Mouse (Mus musculus) heart, embryonic 11.5 days (tissue): ENCODE data around the gene Hist1h2bh. TPM values are rescaled to one million over a fixed set of nuclear protein-coding genes. Genes with fewer than 3 reads are reported as not detected.

Experiments used
- ATAC-seq: fragments of 200-750 bp; cut with Nextera tagmentation; replicated peaks from 2 replicates; pipeline ENCODE4 v1.8.0; 2017; ENCODE audit warnings: moderate library complexity; ENCODE audit not compliant: insufficient number of reproducible peaks, low FRiP score, low TSS enrichment
- H3K27ac ChIP-seq: fragments of 300-500 bp; sonication (generic); 2 replicates; pipeline ENCODE4 v1.5.1; 2014; ENCODE audit warnings: mild to moderate bottlenecking, low read depth, low read length
- H3K27me3 ChIP-seq: fragments of 300-500 bp; sonication (generic); 2 replicates; pipeline ENCODE4 v1.6.1; 2014; ENCODE audit warnings: mild to moderate bottlenecking, low read length, mixed read lengths; ENCODE audit not compliant: control insufficient read depth, insufficient read depth
- H3K36me3 ChIP-seq: fragments of 300-500 bp; sonication (generic); 2 replicates; pipeline ENCODE4 v1.6.1; 2014; ENCODE audit warnings: mild to moderate bottlenecking, low read length, moderate library complexity, mixed read lengths; ENCODE audit not compliant: control insufficient read depth, insufficient read depth
- H3K4me1 ChIP-seq: fragments of 300-500 bp; sonication (generic); 2 replicates; pipeline ENCODE4 v1.6.1; 2014; ENCODE audit warnings: low read length; ENCODE audit not compliant: control insufficient read depth, insufficient read depth
- H3K4me2 ChIP-seq: fragments of 300-500 bp; sonication (generic); 2 replicates; pipeline ENCODE4 v1.6.1; 2014; ENCODE audit warnings: mild to moderate bottlenecking, moderate library complexity
- H3K4me3 ChIP-seq: fragments of 300-500 bp; sonication (generic); 2 replicates; pipeline ENCODE4 v1.5.1; 2014; ENCODE audit warnings: low read depth, low read length
- H3K9ac ChIP-seq: fragments of 300-500 bp; sonication (generic); 2 replicates; pipeline ENCODE4 v1.6.1; 2014; ENCODE audit warnings: mild to moderate bottlenecking, low read depth, low read length, moderate library complexity
- H3K9me3 ChIP-seq: fragments of 300-500 bp; sonication (generic); replicated peaks from 2 replicates; pipeline ENCODE4 v1.6.1; 2016; ENCODE audit warnings: low read length; ENCODE audit not compliant: control insufficient read depth
- WGBS: fragments of 180-500 bp; shearing (Covaris S2); extraction: QIAGEN DNeasy Blood & Tissue Kit; methylation state at CpG from one replicate; pipeline ENCODE4 v1.1.7; 2014; ENCODE audit not compliant: insufficient replicate concordance; 5-methylcytosine and 5-hydroxymethylcytosine counted together
- polyA plus RNA-seq: library from polyadenylated mRNA; unstranded; fragments of >200 nt; fragmentation: Nextera tagmentation; extraction: Ambion mirVana; gene quantifications from 2 replicates; pipeline ENCODE4 v1.2.1, GENCODE M21; 2014

Gene Hist1h2bh
- polyA plus RNA-seq, 1 experiment from 2014 or later: 0.43 TPM

DNA sequence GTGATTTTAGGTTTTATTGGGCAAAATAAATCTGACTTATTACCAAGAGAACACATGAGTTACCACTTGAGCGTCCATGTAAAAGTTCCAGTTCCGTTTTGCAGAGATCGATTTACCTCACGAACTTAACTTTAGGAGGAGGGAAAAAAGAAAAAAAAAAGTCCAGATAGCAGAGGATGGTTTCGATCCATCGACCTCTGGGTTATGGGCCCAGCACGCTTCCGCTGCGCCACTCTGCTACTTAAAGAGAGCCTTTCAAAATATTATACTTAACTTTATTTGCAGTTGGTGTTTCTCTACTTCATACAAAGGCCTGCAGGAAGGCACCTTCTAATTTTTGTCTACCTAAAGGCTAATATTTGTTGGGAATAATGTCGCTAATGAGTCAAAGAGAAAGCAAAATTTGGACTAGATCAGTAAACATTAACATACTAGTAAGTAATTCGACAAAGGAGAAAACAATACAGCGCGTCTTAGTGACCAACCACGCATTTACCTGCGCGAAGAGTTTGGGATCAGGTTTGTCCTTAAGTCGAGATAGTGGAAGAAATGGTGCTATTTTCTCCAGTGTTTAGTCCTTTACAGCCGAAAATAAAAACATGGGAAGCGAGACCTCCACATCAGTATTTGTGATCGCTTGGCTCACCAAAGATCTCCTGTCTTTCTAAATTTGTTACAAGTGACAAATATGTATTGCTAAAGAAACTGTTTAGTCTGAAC, 12.9 kb downstream of the Hist1h2bh start:
- Histone ChIP-seq H3K4me1 (peaks cover 12% of the 10 kb centered on the region), H3K4me3 (peak overlapping the region; percentile 57), H3K9ac (peak overlapping the region; percentile 90), H3K27ac (peak overlapping the region; percentile 98), H3K9me3 (no peaks in the 10 kb centered on the region), H3K36me3 (no peaks in the 10 kb centered on the region), H3K4me2 (peak overlapping the region; percentile 65), H3K27me3 (no peaks in the 10 kb centered on the region)
- WGBS: under 1% methylated on average over 20 of the region's 20 CpGs
- no peak for ATAC-seq

DNA sequence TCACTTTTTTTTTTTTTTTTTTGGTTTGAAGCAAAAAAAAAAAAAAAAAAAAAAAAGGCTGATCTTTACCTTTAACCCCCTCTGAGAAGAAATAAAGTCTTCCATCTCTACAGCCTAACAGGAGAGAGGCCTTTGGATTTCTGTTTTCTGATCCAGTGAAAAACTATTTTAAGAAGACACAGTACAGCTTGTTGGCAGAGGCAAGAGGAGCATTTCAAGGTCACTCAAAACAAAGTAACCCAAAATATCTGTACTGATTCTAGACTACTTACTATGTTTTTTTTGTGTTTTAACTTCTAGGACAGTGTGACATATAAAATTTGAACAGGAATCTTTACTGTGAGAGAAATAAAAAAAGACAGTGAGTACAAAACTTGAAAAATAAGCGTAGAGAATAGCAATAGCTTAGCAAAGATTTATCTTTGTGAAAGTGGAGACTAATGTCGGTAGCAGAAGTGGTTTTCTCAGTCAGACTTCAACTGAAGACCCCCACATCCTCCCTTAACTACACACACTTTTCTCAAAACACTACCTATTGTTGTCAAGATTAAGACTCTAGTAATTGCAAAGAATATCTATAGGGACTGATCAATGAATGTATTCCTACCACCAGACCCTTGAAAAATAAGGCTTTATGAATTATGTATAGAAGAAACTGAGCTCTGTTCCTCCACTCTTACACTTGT, 13.6 kb downstream of the Hist1h2bh start:
- Histone ChIP-seq H3K4me3 (peak overlapping the region; percentile 57), H3K27me3 (no peaks in the 10 kb centered on the region), H3K27ac (peak overlapping the region; percentile 98), H3K9ac (peak overlapping the region; percentile 90), H3K9me3 (no peaks in the 10 kb centered on the region), H3K4me2 (peak overlapping the region; percentile 65), H3K36me3 (no peaks in the 10 kb centered on the region), H3K4me1 (peaks cover 14% of the 10 kb centered on the region)
- no peak for ATAC-seq
- WGBS: 27% methylated on average over 2 of the region's 2 CpGs

DNA sequence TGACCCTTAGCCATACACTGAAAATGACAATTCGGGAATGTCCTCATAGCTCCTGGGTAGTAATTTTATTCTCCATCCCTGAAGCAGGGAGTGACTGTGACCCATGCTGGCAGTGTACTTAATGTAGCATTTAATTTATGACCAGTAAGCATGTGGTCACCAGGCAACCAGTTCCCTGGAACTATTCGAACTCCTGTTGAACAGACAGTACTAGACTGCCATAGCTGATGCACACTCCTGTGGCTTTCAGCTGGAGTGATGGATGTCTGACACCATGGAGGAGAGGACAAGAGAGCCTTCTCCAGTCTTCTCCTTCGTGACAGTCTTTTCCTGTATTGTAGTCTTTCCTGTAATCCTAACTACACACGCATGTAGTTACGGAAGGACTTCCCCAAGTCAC, 14.2 kb downstream of the Hist1h2bh start:
- 84% methylated on average over 5 of the region's 5 CpGs for WGBS
- Histone ChIP-seq H3K4me3 (no peak overlapping the region), H3K4me1 (peaks cover 12% of the 10 kb centered on the region), H3K4me2 (peak overlapping the region; percentile 33; the same call in 1 of the 2 replicates), H3K9me3 (no peaks in the 10 kb centered on the region), H3K27ac (no peak overlapping the region), H3K36me3 (no peaks in the 10 kb centered on the region), H3K9ac (no peak overlapping the region), H3K27me3 (no peaks in the 10 kb centered on the region)
- no peak for ATAC-seq

DNA sequence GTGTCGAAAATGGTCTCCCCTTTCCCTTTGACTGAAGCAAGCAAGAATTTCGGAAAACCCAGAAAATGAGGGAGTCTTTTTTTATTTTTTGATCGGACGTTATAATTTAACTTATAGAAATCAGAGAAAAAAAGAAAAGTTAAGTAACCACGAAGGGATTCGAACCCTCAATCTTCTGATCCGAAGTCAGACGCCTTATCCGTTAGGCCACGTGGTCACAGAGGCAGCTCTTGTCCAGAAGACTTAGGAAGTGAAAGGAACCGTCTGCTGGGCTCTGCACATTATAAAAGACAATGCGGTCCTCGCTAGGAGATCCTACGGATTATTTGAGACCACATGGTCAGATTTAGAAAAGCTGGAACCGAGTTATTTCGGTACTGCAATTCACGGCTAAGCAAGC, 16.9 kb downstream of the Hist1h2bh start:
- Histone ChIP-seq H3K9ac (peak overlapping the region; percentile 61), H3K4me3 (peak overlapping the region; percentile 56), H3K27me3 (no peaks in the 10 kb centered on the region), H3K9me3 (no peaks in the 10 kb centered on the region), H3K27ac (no peak overlapping the region), H3K4me1 (peaks cover 6% of the 10 kb centered on the region), H3K4me2 (peak overlapping the region; percentile 68), H3K36me3 (no peaks in the 10 kb centered on the region)
- 0 out of 2 replicates have a peak, but pooled peaks have one; percentile 31 for ATAC-seq
- WGBS: under 1% methylated on average over 17 of the region's 17 CpGs

DNA sequence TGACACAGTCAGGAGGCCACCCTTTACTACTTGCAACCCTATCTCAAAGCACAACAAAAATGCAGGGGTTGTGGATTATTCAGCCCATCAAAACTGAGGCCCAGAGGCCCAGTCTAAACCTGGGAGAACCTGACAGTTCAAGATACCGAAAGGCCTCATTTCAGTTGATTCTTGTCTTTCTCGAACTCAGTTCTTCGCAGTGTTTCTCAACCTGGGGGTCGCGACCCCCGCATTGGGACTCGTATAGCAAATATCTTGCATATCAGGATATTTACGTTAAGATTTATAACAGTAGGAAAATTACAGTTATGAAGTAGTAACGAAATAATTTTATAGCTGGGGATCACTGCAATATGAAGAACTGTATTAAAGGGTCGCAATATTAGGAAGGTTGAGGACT, 17.3 kb downstream of the Hist1h2bh start:
- peak overlapping the region; percentile 68 for H3K4me2 ChIP-seq
- H3K9me3 ChIP-seq: no peaks in the 10 kb centered on the region
- H3K4me3 ChIP-seq: peak overlapping the region; percentile 56
- ATAC-seq: no peak
- H3K36me3 ChIP-seq: no peaks in the 10 kb centered on the region
- no peak overlapping the region for H3K27ac ChIP-seq
- H3K9ac ChIP-seq: peak overlapping the region; percentile 61
- no peaks in the 10 kb centered on the region for H3K27me3 ChIP-seq
- WGBS: under 1% methylated on average over 10 of the region's 10 CpGs
- peaks cover 6% of the 10 kb centered on the region for H3K4me1 ChIP-seq

DNA sequence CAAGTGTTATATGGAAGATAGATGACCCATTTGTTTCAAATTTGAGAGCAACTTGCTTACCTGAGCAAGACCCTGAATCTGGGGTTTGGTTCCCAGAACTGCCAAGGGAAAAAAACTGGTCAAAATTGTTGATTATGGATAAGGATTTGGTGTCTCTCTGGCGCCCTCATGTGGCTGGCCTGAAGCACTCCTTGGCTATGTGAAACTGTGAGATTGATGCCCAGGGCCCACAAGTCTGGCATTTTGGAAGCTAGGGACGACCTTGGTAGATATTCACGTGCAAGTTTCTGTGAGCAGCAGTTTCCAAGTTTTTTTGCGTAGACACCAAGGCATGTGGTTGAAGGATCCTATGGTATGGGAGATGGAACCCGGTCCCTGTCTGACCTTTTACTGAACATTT, 18.5 kb downstream of the Hist1h2bh start:
- no peaks in the 10 kb centered on the region for H3K9me3 ChIP-seq
- H3K27ac ChIP-seq: no peak overlapping the region
- H3K9ac ChIP-seq: no peak overlapping the region
- no peak overlapping the region for H3K4me3 ChIP-seq
- no peaks in the 10 kb centered on the region for H3K36me3 ChIP-seq
- peak overlapping the region; percentile 37 for H3K4me2 ChIP-seq
- peaks cover 6% of the 10 kb centered on the region for H3K4me1 ChIP-seq
- H3K27me3 ChIP-seq: no peaks in the 10 kb centered on the region
- no peak for ATAC-seq
- 12% methylated on average over 5 of the region's 5 CpGs for WGBS

DNA sequence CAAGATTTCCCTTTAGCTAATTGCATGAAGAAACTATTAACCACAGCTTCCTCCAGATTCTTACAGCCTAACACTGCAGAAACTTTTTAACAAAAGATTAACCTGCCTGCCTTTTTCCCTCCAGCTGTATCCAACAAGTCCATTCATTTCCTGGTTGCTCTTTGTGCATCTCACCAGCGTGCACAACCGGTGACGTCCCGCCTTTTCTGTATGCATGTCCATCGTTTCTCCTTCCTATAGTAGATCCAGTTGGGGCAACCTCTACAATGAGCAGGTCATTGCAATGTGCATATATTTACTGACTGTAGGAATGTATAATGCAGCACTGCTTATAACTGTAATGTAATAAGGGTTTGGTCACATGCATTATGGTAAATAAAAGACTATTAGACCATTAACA, 19.2 kb downstream of the Hist1h2bh start:
- Histone ChIP-seq H3K27me3 (no peaks in the 10 kb centered on the region), H3K9me3 (no peaks in the 10 kb centered on the region), H3K27ac (no peak overlapping the region), H3K4me1 (peaks cover 4% of the 10 kb centered on the region), H3K4me2 (no peak overlapping the region), H3K36me3 (no peaks in the 10 kb centered on the region), H3K4me3 (no peak overlapping the region), H3K9ac (no peak overlapping the region)
- WGBS: 47% methylated on average over 5 of the region's 5 CpGs
- no peak for ATAC-seq

DNA sequence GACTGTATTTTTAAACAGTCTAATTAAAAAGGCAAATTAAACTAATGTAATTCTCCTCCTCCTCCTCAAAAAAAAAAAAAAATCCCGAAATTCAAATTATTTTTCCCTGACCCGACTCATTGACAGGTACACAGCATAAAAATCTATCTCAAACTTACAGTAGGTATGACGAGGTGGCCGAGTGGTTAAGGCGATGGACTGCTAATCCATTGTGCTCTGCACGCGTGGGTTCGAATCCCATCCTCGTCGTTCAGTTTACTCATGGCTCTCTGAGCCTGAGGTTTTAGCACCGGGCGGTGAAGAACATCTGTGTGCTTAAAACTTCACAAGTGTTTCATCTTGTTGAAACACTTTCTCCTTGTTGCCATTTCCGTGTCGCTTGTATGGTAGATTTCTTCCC, 21.5 kb downstream of the Hist1h2bh start:
- Histone ChIP-seq H3K27me3 (no peaks in the 10 kb centered on the region), H3K4me3 (peak overlapping the region; percentile 16; the same call in 1 of the 2 replicates), H3K4me1 (peaks cover 3% of the 10 kb centered on the region; the same call in 1 of the 2 replicates), H3K27ac (no peak overlapping the region), H3K4me2 (peak overlapping the region; percentile 54), H3K36me3 (no peaks in the 10 kb centered on the region), H3K9ac (no peak overlapping the region), H3K9me3 (no peaks in the 10 kb centered on the region)
- WGBS: 1% methylated on average over 14 of the region's 14 CpGs
- ATAC-seq: no peak
